Mouse (Mus musculus): Measurements from ENCODE around the gene Gm10139.
"Not testable (repeated sequence)": the region's sequence is repeated elsewhere in the genome, so short reads cannot be mapped to it uniquely, and the experiment has no call there.

Gm10139 gene

DNA sequence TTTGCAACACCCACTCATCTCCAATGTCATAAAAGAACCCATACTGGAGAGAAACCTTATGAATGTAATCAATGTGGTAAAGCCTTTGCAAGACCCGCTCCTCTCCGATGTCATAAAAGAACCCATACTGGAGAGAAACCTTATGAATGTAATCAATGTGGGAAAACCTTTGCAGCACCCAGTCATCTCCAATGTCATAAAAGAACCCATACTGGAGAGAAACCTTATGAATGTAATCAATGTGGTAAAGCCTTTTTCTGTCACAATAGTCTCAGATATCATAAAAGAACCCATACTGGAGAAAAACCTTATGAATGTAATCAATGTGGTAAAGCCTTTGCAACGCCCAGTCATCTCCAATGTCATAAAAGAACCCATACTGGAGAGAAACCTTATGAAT, at the start of gene Gm10139:
TSS of gene Gm10139 (plus strand) at position 301 of the 400 bp plus-strand sequence.
- not testable (repeated sequence) for DNase-seq

DNA sequence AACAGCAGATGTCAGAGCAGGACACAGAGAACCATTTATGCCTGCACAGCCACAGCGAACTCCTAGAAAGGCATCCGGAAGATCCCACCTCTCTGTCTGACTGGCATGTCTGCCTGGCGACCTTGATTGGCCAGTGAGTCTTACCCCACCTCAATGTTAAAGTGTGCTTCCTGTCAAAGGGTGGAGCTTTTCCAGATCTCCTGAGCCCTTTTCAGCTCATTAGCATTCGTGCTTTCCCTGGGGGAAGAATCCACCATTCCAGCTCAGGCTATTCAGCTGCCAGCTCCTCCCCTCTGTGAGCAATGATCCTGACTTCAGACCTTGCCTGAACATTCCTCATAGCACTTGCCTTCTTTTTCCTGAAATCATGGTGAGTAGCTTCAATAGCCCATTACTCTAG, 45.2 kb downstream of the Gm10139 start:
- not testable (repeated sequence) for DNase-seq
